In genomic region chr10:77516379-77516951, GRCm38 (mm10) we compare ENCODE assay signal across 8 mouse cellular contexts. TPM values are rescaled to one million over a fixed set of nuclear protein-coding genes. Genes with fewer than 3 reads are reported as not detected.
DNase-seq lines count a peak whose midpoint lies in the region; ATAC-seq and TF ChIP-seq lines count a peak whose summit lies in the region.

No protein-coding gene starts in this region.

- ATAC-seq in G1E (ENCODE audit: extremely low read depth, insufficient number of reproducible peaks, low FRiP score, poor library complexity, severe bottlenecking), result no peak
- ATAC-seq in forebrain, postnatal 0 days, result no peak
- ATAC-seq in kidney, postnatal 0 days (replicated peaks; ENCODE audit: low FRiP score, low read depth), result no peak
- ATAC-seq in cerebellum, adult (ENCODE audit: insufficient number of reproducible peaks, low FRiP score, low TSS enrichment), result no peak

- no peak for TF ChIP-seq CTCF in G1E (IDR thresholded peaks at IDR 0.05; ENCODE audit: low read depth, low read length)
- TF ChIP-seq CTCF in forebrain, postnatal 0 days (IDR thresholded peaks at IDR 0.05; ENCODE audit: low read depth), result no peak
- TF ChIP-seq CTCF in kidney, postnatal 0 days (IDR thresholded peaks at IDR 0.05; ENCODE audit: low read depth), result peak; percentile 7; the same call in 1 of the 2 replicates

- peak overlapping the region; percentile 86 for H3K4me3 ChIP-seq in G1E (ENCODE audit: low read depth, low read length)
- peak overlapping the region; percentile 65 for H3K4me3 ChIP-seq in forebrain, postnatal 0 days (ENCODE audit: low read depth, low read length)
- peak overlapping the region; percentile 89 for H3K4me3 ChIP-seq in kidney, postnatal 0 days (replicated peaks; ENCODE audit: low read depth, low read length)

- H3K27me3 ChIP-seq in G1E (ENCODE audit: insufficient read depth, low read length), result peaks cover 4% of the 10 kb centered on the region; the same call in 1 of the 2 replicates
- no peaks in the 10 kb centered on the region for H3K27me3 ChIP-seq in forebrain, postnatal 0 days (ENCODE audit: insufficient read depth, low read length)
- no peaks in the 10 kb centered on the region for H3K27me3 ChIP-seq in kidney, postnatal 0 days (ENCODE audit: insufficient read depth, low read length)

- peak overlapping the region; percentile 65 for H3K4me2 ChIP-seq in forebrain, postnatal 0 days (ENCODE audit: low read depth)
- H3K4me2 ChIP-seq in kidney, postnatal 0 days (ENCODE audit: low read length), result peak overlapping the region; percentile 86

- H3K36me3 ChIP-seq in G1E (replicated peaks), result peaks cover 34% of the 10 kb centered on the region
- H3K36me3 ChIP-seq in forebrain, postnatal 0 days (ENCODE audit: insufficient read depth), result peaks cover 22% of the 10 kb centered on the region
- H3K36me3 ChIP-seq in kidney, postnatal 0 days (ENCODE audit: insufficient read depth, low read length), result 0 out of 2 replicates have a peak, but pooled peaks cover 5% of the 10 kb centered on the region

- H3K4me1 ChIP-seq in G1E (ENCODE audit: insufficient read depth, low read depth, low read length), result peaks cover 65% of the 10 kb centered on the region
- peaks cover 7% of the 10 kb centered on the region for H3K4me1 ChIP-seq in forebrain, postnatal 0 days (ENCODE audit: insufficient read depth)
- peaks cover 9% of the 10 kb centered on the region; the same call in 1 of the 2 replicates for H3K4me1 ChIP-seq in kidney, postnatal 0 days (replicated peaks; ENCODE audit: insufficient read depth, low read length)

- no peaks in the 10 kb centered on the region for H3K9me3 ChIP-seq in G1E (replicated peaks)
- H3K9me3 ChIP-seq in forebrain, postnatal 0 days (ENCODE audit: low read length), result no peaks in the 10 kb centered on the region
- H3K9me3 ChIP-seq in kidney, postnatal 0 days (replicated peaks; ENCODE audit: low read length), result no peaks in the 10 kb centered on the region

- DNase-seq in cerebellum, postnatal 10 days, result peak; percentile 45 to 61
- no peak for DNase-seq in cerebellum, adult 11 months
- DNase-seq in G1E (ENCODE audit: low spot score), result peak; percentile 30
- DNase-seq in forebrain, postnatal 0 days, result peak; percentile 11
- DNase-seq in kidney, postnatal 0 days (ENCODE audit: low spot score), result peak; percentile 35
- peak; percentile 34 for DNase-seq in neural tube, embryonic 10.5 days (ENCODE audit: extremely low spot score, low spot score)
- DNase-seq in left cerebral cortex, adult 8-10 months (ENCODE audit: low spot score in 2 of 2), result no peak

- H3K9ac ChIP-seq in forebrain, postnatal 0 days, result peak overlapping the region; percentile 60
- peak overlapping the region; percentile 82 for H3K9ac ChIP-seq in kidney, postnatal 0 days (ENCODE audit: low read depth, low read length)

- peak overlapping the region; percentile 85 for H3K27ac ChIP-seq in forebrain, postnatal 0 days (ENCODE audit: low read depth, low read length)
- H3K27ac ChIP-seq in kidney, postnatal 0 days, result peak overlapping the region; percentile 82

- 38% methylated on average over 14 of the region's 14 CpGs for WGBS in forebrain, postnatal 0 days
- 38% methylated on average over 14 of the region's 14 CpGs for WGBS in kidney, postnatal 0 days

RNA-seq across cellular contexts. Expression of gene Fam207a, which starts 0.9 kb away (rescaled TPM):
- total RNA-seq in G1E (2014; fragmentation: Nextera tagmentation) (13.0 and 14.5 TPM in 2 replicates), G1E (2017) (31.1 and 39.4 TPM in 2 replicates)
- polyA plus RNA-seq in G1E (2012), result 122 and 191 TPM in 2 replicates
- total RNA-seq in forebrain, postnatal 0 days (2014; rRNA removed), result 42.2 and 43.2 TPM in 2 replicates
- 30.4 and 34.9 TPM in 2 replicates for polyA plus RNA-seq in forebrain, postnatal 0 days (2015; fragmentation: Nextera tagmentation; extraction: Ambion mirVana)
- 32.7 and 34.1 TPM in 2 replicates for polyA plus RNA-seq in kidney, postnatal 0 days (2015; fragmentation: Nextera tagmentation; extraction: Ambion mirVana)
- 10 to 100 TPM; 26.6 to 32.7 (median 29.5) TPM for total RNA-seq in left cerebral cortex, adult 8-10 months (2022)

RNA-seq across cellular contexts. Expression of gene Itgb2, which starts 13.6 kb away (rescaled TPM):
- total RNA-seq in G1E (2014; fragmentation: Nextera tagmentation), result 39.6 and 51.8 TPM in 2 replicates
- 49.1 and 49.2 TPM in 2 replicates for total RNA-seq in G1E (2017)
- polyA plus RNA-seq in G1E (2012), result 8.5 and 20.0 TPM in 2 replicates
- 0.77 and 1.1 TPM in 2 replicates for total RNA-seq in forebrain, postnatal 0 days (2014; rRNA removed)
- polyA plus RNA-seq in forebrain, postnatal 0 days (2015; fragmentation: Nextera tagmentation; extraction: Ambion mirVana), result 0.86 and 1.2 TPM in 2 replicates
- 1.4 and 1.6 TPM in 2 replicates for polyA plus RNA-seq in kidney, postnatal 0 days (2015; fragmentation: Nextera tagmentation; extraction: Ambion mirVana)
- total RNA-seq in left cerebral cortex, adult 8-10 months (2022), result 10 to 100 TPM in 2 of 4 experiments, 1 to 10 TPM in 2; 3.8 to 20.4 (median 8.9) TPM

Comparison
In these comparisons a context has a peak if more than half of its experiments do, and no peak if none do; other contexts are left out.
1. DNase-seq: peak in cerebellum, postnatal 10 days (2 of 2), G1E (single experiment), forebrain, postnatal 0 days (single experiment), kidney, postnatal 0 days (single experiment) and neural tube, embryonic 10.5 days (single experiment); none in cerebellum, adult 11 months (single experiment) and left cerebral cortex, adult 8-10 months (0 of 2).
2. Peak in every context shown above with its lines, with median percentiles within 50 percentile points of each other: H3K4me3 ChIP-seq.